Mouse (Mus musculus): ENCODE measurements around the gene Ephx3. TPM values are rescaled to one million over a fixed set of nuclear protein-coding genes. Genes with fewer than 3 reads are reported as not detected.

Gene Ephx3
- total and polyA plus RNA-seq, 3 experiments: 0.08 TPM; not detected in 2

DNA sequence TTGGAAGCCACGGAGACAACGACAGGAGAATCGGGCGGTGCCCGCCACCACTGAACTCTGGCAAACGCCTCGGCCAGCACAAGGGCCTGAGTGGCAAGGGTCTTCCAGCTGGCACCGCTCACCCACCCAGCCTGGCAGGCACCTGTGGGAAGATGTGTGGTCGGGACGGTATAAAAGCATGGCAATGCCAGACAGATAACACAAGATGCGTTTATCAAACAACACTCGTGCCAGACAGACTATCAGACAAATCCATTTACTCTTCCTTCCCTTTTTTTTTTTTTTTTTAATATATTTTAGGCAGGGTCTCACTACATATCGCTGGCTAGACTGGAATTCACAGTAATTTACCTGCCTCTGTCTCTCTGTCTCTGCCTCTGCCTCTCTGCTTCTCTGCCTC lies 30.5 kb downstream of the Ephx3 start (continued):
- TF ChIP-seq MEF2A (IDR thresholded peaks at IDR 0.05; ENCODE audit: extremely low read depth, insufficient replicate concordance, low read depth, low read length, poor library complexity, severe bottlenecking) (no peak), ETS1 (IDR thresholded peaks at IDR 0.05; ENCODE audit: low read depth, low read length) (peak; percentile 90), TAL1 (IDR thresholded peaks at IDR 0.05; ENCODE audit: low read length) (peak; percentile 59), MAFK (IDR thresholded peaks at IDR 0.05; ENCODE audit: borderline replicate concordance, low read depth, low read length) (0 out of 2 replicates have a peak, but pooled peaks have one; percentile 67), TBP (IDR thresholded peaks at IDR 0.05; ENCODE audit: low read depth, low read length) (no peak), POLR2A (IDR thresholded peaks at IDR 0.05; ENCODE audit: control insufficient read depth in 1 of 2, insufficient read depth in 1 of 2, low read depth in 1 of 2, low read length in 2 of 2, poor library complexity in 1 of 2) (no peak), MYC (IDR thresholded peaks at IDR 0.05; ENCODE audit: low read depth, low read length) (peak; percentile 82), E2F4 (IDR thresholded peaks at IDR 0.05; ENCODE audit: borderline replicate concordance, low read depth, low read length) (no peak), ZNF384 (IDR thresholded peaks at IDR 0.05; ENCODE audit: low read depth, low read length) (peak; percentile 98)

DNA sequence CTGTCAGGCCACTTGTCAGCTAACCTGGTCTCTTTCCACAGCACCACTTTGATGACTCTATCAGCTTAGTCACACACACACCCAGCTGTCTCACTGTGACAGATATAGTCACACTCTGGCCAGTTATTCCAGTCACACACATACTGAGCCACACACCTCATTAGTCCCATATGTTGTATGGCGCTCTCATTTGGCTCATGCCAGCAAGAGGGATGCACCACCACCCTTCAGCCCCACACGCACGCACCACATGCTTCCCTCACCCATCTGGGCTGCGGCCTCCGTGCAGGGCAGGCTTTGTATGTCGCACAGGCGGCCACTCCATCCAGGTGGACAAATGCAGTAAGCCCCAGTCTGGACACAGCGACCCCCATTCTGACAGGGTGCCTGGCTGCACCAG lies 42.6 kb downstream of the Ephx3 start:
- H3K4me3 ChIP-seq (ENCODE audit: control insufficient read depth in 1 of 2, insufficient read depth in 1 of 2, low read depth in 2 of 2, low read length in 2 of 2): no peak overlapping the region
- no peak overlapping the region for H3K27ac ChIP-seq (ENCODE audit: control insufficient read depth, low read depth, low read length)
- no peak for TF ChIP-seq SIN3A (IDR thresholded peaks at IDR 0.05; ENCODE audit: low read length)
- no peak for TF ChIP-seq MYC (IDR thresholded peaks at IDR 0.05; ENCODE audit: low read depth, low read length)
- TF ChIP-seq POLR2AphosphoS5 (IDR thresholded peaks at IDR 0.05; ENCODE audit: borderline replicate concordance, low read depth, low read length): no peak
- no peak for TF ChIP-seq NRF1 (IDR thresholded peaks at IDR 0.05; ENCODE audit: insufficient read depth, low read depth, low read length, poor library complexity, severe bottlenecking)
- TF ChIP-seq MEF2A (IDR thresholded peaks at IDR 0.05; ENCODE audit: extremely low read depth, insufficient replicate concordance, low read depth, low read length, poor library complexity, severe bottlenecking): no peak
- TF ChIP-seq RCOR1 (IDR thresholded peaks at IDR 0.05; ENCODE audit: low read depth, low read length): no peak
- no peak for TF ChIP-seq E2F4 (IDR thresholded peaks at IDR 0.05; ENCODE audit: borderline replicate concordance, low read depth, low read length)
- no peak for TF ChIP-seq ZC3H11A (IDR thresholded peaks at IDR 0.05; ENCODE audit: low read depth, low read length)
- no peak for TF ChIP-seq UBTF (IDR thresholded peaks at IDR 0.05; ENCODE audit: borderline replicate concordance, insufficient read depth, low read depth, low read length)
- no peak for TF ChIP-seq HCFC1 (IDR thresholded peaks at IDR 0.05; ENCODE audit: low read depth, low read length)
- no peak for TF ChIP-seq CHD1 (IDR thresholded peaks at IDR 0.05; ENCODE audit: low read depth, low read length)
- peaks cover 0 to 3% of the 10 kb centered on the region in 2 experiments; a peak in 1 of 4 replicates for H3K36me3 ChIP-seq (ENCODE audit: control insufficient read depth in 1 of 2, insufficient read depth in 2 of 2, low read length in 2 of 2)
- DNase-seq (ENCODE audit: low read depth, low spot score): no peak
- H3K9ac ChIP-seq (ENCODE audit: control insufficient read depth, low read depth, low read length, poor library complexity, severe bottlenecking): no peak overlapping the region
- peaks cover 1 to 2% of the 10 kb centered on the region in 2 experiments; a peak in 2 of 4 replicates for H3K27me3 ChIP-seq (ENCODE audit: control insufficient read depth in 1 of 2, insufficient read depth in 2 of 2, low read length in 2 of 2)
- no peaks in the 10 kb centered on the region for H3K79me2 ChIP-seq (ENCODE audit: control insufficient read depth, insufficient read depth, low read length, poor library complexity)
- H3K4me1 ChIP-seq (ENCODE audit: control insufficient read depth in 1 of 2, insufficient read depth in 2 of 2, low read length in 2 of 2): peaks cover 3 to 6% of the 10 kb centered on the region in 2 experiments; a peak in 3 of 4 replicates
- no peaks in the 10 kb centered on the region for H3K9me3 ChIP-seq (replicated peaks; ENCODE audit: insufficient read depth, low read length)

Data from MEL (cell line).